Mouse (Mus musculus) CD8-positive naive resting alpha-beta T cell, adult 57 days (primary cell): ENCODE measurements around the gene Gm20817. TPM values are rescaled to one million over a fixed set of nuclear protein-coding genes. Genes with fewer than 3 reads are reported as not detected.

ENCODE experiments used
- total RNA-seq: library from RNA; stranded (reverse); gene quantifications from one replicate; pipeline ENCODE4 v1.2.4, GENCODE M21; 2023

The Gm20817 gene
- not detected for total RNA-seq

DNA sequence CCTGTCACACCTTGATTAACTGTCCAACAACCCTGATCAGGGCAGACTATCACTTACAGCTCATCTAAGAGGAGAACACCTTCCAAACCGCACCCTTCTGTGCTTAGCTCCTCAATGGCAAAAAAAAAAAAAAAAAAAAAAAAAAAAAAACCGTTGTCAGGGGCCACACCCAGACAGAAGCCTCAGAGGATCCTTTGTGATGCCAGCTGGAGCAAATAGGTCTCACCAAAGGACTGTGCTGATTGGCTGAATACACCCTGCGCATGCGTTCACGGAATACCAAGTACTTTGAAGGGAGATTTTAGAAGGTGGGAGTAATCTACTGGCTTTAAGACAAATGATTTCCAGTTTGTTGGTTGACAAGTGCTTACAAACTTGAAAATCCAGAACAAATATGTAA, at the start of gene Gm20817:
Gm20817 (minus strand) TSS at position 101 of the 400 bp plus-strand sequence.

